Mouse (Mus musculus): ENCODE measurements around the gene Myo10.

The Myo10 gene

GRCm38 (mm10) chr15:25797888-25798287 is 175.6 kb downstream of the Myo10 start:
- DNase-seq (ENCODE audit: low spot score in 2 of 2): no peak

GRCm38 (mm10) chr15:25801726-25802125 is 179.4 kb downstream of the Myo10 start:
- DNase-seq (ENCODE audit: low spot score in 2 of 2): no peak

DNA sequence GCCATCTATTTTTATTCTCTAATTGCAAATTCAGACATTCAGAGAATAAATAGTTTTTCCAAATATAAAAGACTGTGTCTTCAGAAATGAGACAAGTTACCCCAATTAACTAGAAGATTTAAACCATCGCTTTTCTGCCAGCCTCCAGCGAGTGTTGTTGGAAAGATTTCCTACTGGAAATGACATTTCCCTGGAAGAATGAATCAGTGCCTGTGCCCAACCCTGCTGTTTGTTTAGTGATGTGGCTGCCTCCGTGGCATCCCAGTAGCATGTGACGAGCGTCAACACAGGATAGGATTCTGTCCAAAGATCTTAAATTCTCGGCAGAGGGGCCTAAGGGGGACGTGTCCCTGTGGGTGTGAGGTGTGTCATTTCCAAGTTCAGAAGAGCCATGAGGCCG is 179.9 kb downstream of the Myo10 start:
- no peak for DNase-seq (ENCODE audit: low spot score in 2 of 2)

DNA sequence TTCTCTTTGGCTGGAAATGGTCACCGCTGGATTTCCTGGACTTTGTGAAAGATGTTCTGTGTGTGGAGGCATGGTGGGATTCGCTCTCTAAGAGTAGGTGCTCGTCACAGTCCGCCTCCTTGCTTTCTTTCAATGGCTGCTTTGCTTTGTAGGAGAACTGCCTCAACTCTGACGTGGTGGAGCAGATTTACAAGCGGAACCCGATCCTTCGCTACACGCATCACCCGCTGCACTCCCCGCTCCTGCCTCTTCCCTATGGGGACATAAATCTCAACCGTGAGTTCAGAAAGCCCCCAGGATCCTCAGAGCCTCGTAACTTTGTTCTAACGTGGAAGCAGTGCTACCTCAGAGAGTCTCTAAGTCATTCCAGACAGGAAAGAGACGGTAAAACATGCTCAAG is 180.8 kb downstream of the Myo10 start:
- DNase-seq (ENCODE audit: low spot score in 2 of 2): no peak

DNA sequence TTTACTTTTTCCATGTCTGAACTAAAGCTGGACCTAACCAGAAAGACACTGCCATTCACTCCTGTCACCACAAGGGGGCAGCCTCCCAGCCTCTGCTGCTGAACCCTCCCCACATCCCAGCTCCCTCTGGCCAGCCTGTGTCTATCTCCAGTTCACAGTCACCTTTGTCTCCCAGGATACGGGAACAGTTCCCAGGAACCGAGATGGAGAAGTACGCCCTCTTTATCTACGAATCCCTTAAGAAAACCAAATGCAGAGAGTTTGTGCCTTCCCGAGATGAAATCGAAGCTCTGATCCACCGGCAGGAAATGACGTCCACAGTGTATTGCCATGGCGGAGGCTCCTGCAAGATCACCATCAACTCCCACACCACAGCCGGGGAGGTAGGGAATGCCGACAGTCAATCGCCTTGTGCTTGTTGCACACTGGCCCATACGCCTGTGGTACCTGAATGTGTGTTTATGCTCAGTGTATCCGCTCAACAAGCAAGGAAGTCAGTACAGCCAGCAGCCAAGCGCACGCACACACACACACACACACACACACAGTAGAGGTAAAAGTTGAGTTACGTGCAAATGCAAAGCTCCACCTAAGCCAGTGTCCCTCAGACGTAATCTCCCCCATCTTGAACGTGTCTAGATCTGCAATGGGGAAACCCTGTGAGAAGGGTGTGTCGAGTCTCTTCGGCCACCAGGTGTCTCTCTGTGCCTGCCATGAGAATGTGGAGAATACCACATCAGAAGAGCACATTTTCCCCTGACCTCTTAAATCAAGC is 183.2 kb downstream of the Myo10 start:
- peak in 1 of 2 experiments; percentile 78 for DNase-seq (ENCODE audit: low spot score in 2 of 2)

GRCm38 (mm10) chr15:25806363-25806762 is 184.0 kb downstream of the Myo10 start:
- DNase-seq (ENCODE audit: low spot score in 2 of 2): no peak

DNA sequence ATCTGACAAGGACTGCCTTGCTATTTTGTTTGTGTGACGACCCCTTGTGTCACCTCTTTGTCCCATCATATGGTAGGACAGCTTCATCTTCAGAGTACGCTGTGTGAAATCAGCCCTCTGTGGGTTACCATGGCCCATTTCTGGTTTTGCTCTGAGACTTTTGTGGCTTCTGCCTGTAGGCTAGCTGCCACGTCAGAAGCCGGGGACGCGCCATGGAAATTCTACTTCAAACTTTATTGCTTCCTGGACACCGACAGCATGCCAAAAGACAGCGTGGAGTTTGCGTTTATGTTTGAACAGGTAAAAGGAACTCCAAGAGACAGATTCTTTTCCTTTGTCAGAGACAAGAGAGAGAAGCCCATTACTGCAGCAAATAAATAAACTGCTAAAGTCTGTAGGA is 184.6 kb downstream of the Myo10 start:
- DNase-seq (ENCODE audit: low spot score in 2 of 2): no peak

DNA sequence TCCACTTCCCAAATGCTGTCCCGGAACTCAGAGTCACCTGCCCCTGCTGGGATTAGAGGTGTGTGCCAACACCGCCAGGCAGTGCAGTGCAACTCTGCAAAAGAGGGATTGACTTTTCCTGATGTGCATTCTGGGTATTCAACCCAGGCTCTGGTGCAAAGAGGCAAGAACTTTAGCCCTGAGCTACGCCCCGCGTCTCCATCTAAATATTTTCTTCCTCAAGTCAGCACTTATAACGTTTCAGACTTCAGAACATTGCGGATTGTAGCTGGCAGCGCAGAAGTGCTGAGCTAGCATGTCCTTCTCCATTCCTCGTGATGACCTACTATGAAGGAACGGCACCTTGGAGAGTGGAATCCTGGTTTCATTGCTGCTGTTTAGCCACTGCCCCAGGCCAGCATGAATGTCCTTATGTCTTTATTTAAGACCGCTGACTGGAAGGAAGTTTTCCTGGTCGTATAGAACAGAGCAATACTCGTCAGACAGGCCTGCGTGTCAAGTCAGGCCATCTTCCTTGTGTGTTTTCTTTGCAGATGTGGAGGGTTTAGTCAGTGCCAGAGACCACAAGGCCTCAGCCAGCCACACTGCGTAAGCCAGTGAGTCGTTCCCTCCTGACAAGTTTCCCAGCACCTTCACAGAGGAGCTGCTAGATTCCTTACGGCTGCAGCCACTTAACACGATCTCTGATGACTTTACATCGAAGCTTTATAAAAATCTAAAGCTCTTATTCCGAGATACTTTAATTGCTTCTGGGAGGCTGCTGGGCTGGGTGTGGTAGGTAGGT is 186.5 kb downstream of the Myo10 start:
- no peak for DNase-seq (ENCODE audit: low spot score in 2 of 2)

GRCm38 (mm10) chr15:25809669-25810068 is 187.3 kb downstream of the Myo10 start:
- DNase-seq (ENCODE audit: low spot score in 2 of 2): no peak

GRCm38 (mm10) chr15:25811834-25812250 is 189.5 kb downstream of the Myo10 start:
- DNase-seq (ENCODE audit: low spot score in 2 of 2): no peak

DNA sequence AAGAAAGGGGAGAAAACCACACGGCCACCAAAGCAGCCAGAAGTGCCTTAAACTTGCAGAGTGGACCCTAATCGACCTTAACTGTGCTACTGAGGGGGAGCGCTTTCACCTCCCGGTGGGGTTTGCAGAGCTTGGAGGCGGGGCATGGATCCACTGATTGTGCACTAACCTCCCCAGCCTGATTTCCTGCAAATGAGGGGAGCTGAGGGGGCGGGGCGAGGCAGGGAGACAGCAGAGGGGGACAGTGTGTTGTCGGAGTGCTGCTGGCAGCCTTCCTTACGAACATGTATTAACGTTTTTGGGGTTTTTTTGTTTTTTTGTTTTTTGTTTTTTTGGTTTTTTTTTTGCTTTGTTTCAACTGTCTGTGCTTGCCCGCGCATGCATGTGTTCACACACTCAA is 190.2 kb downstream of the Myo10 start:
- no peak for DNase-seq (ENCODE audit: low spot score in 2 of 2)

DNA sequence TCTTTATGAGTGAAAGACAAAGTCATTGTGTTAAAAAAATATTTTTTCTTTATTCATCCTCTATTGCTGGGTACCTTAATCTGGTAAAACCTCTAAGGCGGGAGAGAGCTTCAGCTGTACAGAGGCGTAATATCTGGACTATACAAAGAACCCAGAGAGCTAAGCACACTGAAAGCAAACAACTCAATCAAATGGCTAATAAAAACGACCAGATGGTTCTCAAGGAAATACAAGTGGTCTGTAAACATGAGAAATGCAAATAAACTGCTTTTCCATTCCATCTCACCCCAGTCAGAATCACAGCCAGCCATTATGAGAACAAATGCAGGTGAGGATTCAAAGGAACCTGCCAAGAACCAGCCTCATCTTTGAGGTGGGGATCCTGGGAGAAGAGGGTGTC is 192.2 kb downstream of the Myo10 start:
- no peak for DNase-seq (ENCODE audit: low spot score in 2 of 2)

- no peak for DNase-seq (ENCODE audit: low spot score in 2 of 2)
These were observed 194.9 kb downstream of the Myo10 start for GRCm38 (mm10) chr15:25817191-25817590.

- DNase-seq (ENCODE audit: low spot score in 2 of 2): no peak
These were observed 199.7 kb downstream of the Myo10 start for GRCm38 (mm10) chr15:25821981-25822380.

GRCm38 (mm10) chr15:25822656-25823055 is 200.3 kb downstream of the Myo10 start:
- no peak for DNase-seq (ENCODE audit: low spot score in 2 of 2)

DNA sequence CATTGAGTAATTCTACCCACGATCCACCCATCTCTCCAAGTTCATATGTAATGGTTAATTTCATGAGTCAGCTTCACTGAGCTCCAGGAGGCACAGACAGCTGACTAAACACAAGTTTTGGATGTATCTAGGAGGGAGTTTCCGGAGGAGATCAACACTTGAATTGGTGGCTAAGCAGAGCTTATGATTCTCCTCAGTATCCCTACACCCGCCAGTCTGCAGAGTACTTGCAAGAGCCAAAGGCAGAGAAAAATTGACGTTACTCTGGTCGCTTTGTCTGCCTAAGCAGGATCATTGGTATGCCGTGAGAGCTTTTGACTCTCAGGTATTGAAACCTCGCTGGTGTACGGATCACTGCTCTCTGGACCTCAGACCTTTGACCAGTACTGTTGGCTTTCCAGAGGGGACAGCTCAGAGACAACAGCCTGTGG is 204.2 kb downstream of the Myo10 start:
- peak in 1 of 2 experiments; percentile 31 for DNase-seq (ENCODE audit: low spot score in 2 of 2)

DNA sequence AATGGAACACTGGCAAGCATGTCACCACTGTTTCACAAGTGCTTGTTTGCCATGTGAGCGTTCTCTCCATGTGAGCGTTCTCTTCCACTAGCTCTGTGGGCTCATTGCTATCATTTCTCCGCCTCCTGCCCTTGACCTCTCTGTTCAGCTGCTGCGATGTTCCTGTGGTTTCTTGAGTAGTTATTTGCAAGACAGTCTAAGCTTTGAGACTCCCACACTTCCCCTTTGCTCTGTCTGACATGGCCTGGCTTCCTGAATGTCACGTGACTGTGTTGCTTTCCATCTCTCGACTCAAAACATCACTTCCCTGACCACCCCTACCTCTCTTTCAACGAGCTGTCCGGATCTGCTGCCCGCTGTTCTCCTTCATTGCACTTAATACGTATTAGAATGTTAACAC is 206.1 kb downstream of the Myo10 start:
- DNase-seq (ENCODE audit: low spot score in 2 of 2): no peak

DNA sequence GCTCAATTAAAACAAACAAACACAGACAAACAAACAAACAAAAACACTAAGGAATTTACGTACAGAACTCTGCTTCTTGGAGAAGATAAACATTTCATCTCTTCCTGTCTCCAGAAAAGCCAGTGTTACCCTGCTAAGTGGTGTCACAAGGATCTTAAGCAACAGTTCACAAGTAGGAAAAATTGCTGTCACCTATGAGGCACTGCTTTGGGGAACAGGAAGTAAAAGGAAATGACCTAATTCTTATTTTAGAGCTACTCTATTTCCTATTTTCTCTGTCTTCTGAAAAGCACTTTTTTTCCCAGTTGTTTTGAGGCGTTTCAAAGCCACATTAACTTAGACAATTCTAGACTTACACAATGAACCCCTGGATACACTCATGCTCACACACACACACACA is 208.1 kb downstream of the Myo10 start:
- DNase-seq (ENCODE audit: low spot score in 2 of 2): no peak

DNA sequence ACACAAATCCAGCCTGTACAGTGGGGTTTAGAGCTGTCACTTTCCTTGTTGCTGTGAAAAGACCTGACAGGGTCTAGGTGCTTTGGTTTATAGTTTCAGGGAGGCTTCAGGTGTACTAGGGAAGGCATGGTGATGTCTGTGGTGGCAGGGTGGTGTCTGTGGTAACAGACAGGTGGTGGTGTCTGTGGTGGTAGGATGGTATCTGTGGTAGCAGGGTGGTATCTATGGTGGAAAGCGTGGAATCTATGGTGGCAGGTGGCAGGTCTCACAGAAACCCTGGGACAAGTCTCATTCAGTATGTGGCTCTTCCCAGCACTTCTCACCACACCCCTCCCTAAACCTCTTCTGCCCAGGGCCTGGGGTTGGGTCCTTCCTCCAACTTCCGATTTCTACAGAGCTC is 212.0 kb downstream of the Myo10 start:
- no peak for DNase-seq (ENCODE audit: low spot score in 2 of 2)

DNA sequence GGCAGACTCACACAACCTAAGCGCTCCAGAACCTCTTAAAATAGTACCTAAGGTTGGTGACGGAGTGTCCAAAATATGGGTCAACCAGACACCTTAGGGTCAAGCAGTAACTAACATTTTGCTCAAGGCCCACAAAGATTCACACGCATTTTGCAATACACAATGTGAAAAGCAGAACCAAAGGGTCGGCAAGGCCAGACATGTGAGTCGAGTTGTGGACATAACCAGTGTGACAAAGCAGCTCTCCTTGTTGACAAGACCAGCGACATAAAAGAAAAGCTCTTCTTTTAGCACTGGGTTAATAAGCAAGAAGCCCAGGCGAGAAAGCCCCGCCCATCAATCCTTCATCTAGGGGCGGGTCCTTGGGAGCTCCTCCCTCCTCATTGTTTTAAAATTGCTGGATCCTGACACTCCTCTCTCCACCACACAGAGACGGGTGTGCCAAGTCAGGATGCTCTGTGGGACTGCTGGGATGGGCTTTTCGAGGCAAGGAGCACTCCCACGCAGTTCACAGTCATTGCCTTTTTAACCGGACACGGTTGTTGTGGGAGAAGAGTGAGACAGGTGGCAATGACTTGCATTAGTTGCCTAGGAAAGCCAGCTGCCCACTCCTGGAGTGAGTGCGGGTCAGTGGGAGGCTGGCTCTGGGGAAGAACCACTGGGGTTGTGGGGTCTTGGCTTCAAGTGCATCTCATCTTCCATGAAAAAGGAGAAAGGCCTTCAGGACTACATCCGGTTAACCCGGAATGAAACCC is 212.8 kb downstream of the Myo10 start:
- DNase-seq (ENCODE audit: low spot score in 2 of 2): no peak

- peak in 1 of 2 experiments; percentile 77 for DNase-seq (ENCODE audit: low spot score in 2 of 2)
These were observed 220.2 kb downstream of the Myo10 start for GRCm38 (mm10) chr15:25842462-25843085.
